Mouse (Mus musculus) activated CD4-positive, CD25-positive, alpha-beta regulatory T cell, adult 4 months (primary cell): ENCODE data around the gene Ctnnb1. TPM values are rescaled to one million over a fixed set of nuclear protein-coding genes. Genes with fewer than 3 reads are reported as not detected.

Experiments
- ATAC-seq: one replicate; pipeline ENCODE4 v1.8.0; 2017
- polyA plus RNA-seq, 2 experiments: library from polyadenylated mRNA; unstranded; fragments of 100-300 nt; shearing (Covaris generic); gene quantifications; one replicate each; pipeline ENCODE4 v1.2.1; 2017

Gene Ctnnb1
- polyA plus RNA-seq, 2 experiments from 2014 or later: 72.8 to 83.1 TPM

- ATAC-seq: no peak
These were observed 34.7 kb downstream of the Ctnnb1 start for GRCm38 (mm10) chr9:120963720-120964119.

GRCm38 (mm10) chr9:120964224-120964623, 35.2 kb downstream of the Ctnnb1 start:
- ATAC-seq: no peak

- ATAC-seq: no peak
These were observed 36.0 kb downstream of the Ctnnb1 start for GRCm38 (mm10) chr9:120965007-120965406.

GRCm38 (mm10) chr9:120973026-120973515, 44.1 kb downstream of the Ctnnb1 start:
- no peak for ATAC-seq

GRCm38 (mm10) chr9:120974209-120974608, 45.2 kb downstream of the Ctnnb1 start:
- ATAC-seq: no peak

- ATAC-seq: no peak
These were observed 47.1 kb downstream of the Ctnnb1 start for GRCm38 (mm10) chr9:120976158-120976557.

- ATAC-seq: no peak
These were observed 47.8 kb downstream of the Ctnnb1 start for GRCm38 (mm10) chr9:120976856-120977255.

GRCm38 (mm10) chr9:120981777-120982176, 52.8 kb downstream of the Ctnnb1 start:
- ATAC-seq: no peak

GRCm38 (mm10) chr9:120983849-120984248, 54.8 kb downstream of the Ctnnb1 start:
- ATAC-seq: no peak

GRCm38 (mm10) chr9:120984509-120984908, 55.5 kb downstream of the Ctnnb1 start:
- ATAC-seq: no peak

GRCm38 (mm10) chr9:120985009-120985408, 56.0 kb downstream of the Ctnnb1 start:
- no peak for ATAC-seq

- ATAC-seq: no peak
These were observed 56.5 kb downstream of the Ctnnb1 start for GRCm38 (mm10) chr9:120985524-120985923.

GRCm38 (mm10) chr9:120986255-120986654, 57.2 kb downstream of the Ctnnb1 start:
- no peak for ATAC-seq

- no peak for ATAC-seq
These were observed 58.0 kb downstream of the Ctnnb1 start for GRCm38 (mm10) chr9:120986994-120987393.

GRCm38 (mm10) chr9:120988088-120988487, 59.1 kb downstream of the Ctnnb1 start:
- no peak for ATAC-seq

GRCm38 (mm10) chr9:120989806-120990700, 61.0 kb downstream of the Ctnnb1 start:
- ATAC-seq: no peak

GRCm38 (mm10) chr9:120991801-120992200, 62.8 kb downstream of the Ctnnb1 start:
- ATAC-seq: no peak

GRCm38 (mm10) chr9:120993004-120993403, 64.0 kb downstream of the Ctnnb1 start:
- no peak for ATAC-seq

GRCm38 (mm10) chr9:120994223-120995155, 65.5 kb downstream of the Ctnnb1 start:
- no peak for ATAC-seq

- ATAC-seq: no peak
These were observed 69.7 kb downstream of the Ctnnb1 start for GRCm38 (mm10) chr9:120998696-120999095.

GRCm38 (mm10) chr9:121000641-121001320, 71.8 kb downstream of the Ctnnb1 start:
- ATAC-seq: no peak
